Mouse (Mus musculus) CH12.LX (cell line): ENCODE measurements around the gene Gpr39.

Experiments used
- CTCF ChIP-seq, 2 experiments: IDR thresholded peaks in 1 of 2; conservative IDR thresholded peaks in 1 of 2; 2 replicates each; pipeline ENCODE4 v1.5.1; 2011 to 2012; ENCODE audit warnings: low read depth in 2 of 2, low read length in 2 of 2, improper control_type of control experiment in 1 of 2, inconsistent platforms in 1 of 2, mild to moderate bottlenecking in 1 of 2, moderate library complexity in 1 of 2
- MAX ChIP-seq: IDR thresholded peaks from 2 replicates; pipeline ENCODE4 v1.6.1; 2011; ENCODE audit warnings: low read length, improper control_type of control experiment
- MXI1 ChIP-seq: IDR thresholded peaks from 2 replicates; pipeline ENCODE4 v1.6.1; 2011; ENCODE audit warnings: mild to moderate bottlenecking, low read depth, low read length, improper control_type of control experiment
- POLR2A ChIP-seq: IDR thresholded peaks from 2 replicates; pipeline ENCODE4 v1.6.1; 2011; ENCODE audit warnings: low read depth, mild to moderate bottlenecking, improper control_type of control experiment, low read length
- TBP ChIP-seq: conservative IDR thresholded peaks from 2 replicates; pipeline ENCODE4 v1.6.1; 2011; ENCODE audit warnings: low read depth, low read length, improper control_type of control experiment

DNA sequence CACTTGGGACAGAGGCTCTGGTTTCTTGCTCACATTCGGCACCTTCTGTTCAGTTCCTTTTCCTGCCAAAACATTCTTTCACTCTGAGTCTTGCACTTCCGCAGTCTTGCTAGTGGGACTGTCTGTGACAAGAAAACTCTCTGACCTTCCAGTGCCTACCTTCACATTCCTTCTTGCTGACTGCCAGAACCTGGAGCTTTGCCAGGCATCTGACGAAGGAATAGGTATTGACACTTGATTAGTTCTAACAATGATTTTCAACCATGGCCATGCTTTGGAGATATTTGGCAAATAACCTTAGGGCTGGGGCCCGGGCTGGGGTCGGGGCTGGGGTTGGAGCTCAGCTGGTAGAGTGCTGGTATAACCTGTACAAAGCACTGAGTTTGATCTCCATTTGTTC lies 123.7 kb downstream of the Gpr39 start:
- no peak for TF ChIP-seq POLR2A
- TF ChIP-seq MAX = no peak
- TF ChIP-seq TBP = no peak
- no peak for TF ChIP-seq MXI1
- no peak for TF ChIP-seq CTCF (conservative IDR thresholded peaks at IDR 0.05 in 1 of 2, IDR thresholded peaks at IDR 0.05 in 1 of 2; ENCODE audit: low read depth in 2 of 2, low read length in 2 of 2)
